11 mouse cellular contexts compared by ENCODE assay signal in the genomic region with DNA sequence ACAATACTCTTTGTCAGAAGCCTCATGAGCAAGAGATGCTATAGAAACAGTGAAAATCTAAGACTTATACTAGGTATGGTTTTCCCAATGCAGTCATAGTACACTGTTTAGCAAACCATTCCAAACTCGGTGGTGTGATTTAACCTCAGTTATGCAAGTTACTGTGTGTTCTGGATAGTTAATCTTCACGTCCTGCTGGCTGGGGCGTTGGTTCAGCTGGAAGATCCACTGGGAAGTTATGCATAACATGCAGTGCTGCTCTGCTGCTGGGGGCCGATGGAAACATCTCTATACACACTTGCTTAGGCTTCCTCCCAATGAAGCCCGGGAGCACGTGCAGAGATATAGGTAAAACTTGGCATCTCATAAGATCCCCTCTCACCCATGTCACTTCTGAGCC.
"Had no signal": no experiment of that assay in that cellular context is flagged by ENCODE, and none has a peak within 500 bp of the region (broad histone marks: within the 10 kb centered on the region; RNA-seq: fewer than 3 reads in every experiment).

No protein-coding gene starts in this region.

- H3K27ac ChIP-seq: kidney, postnatal 0 days; layer of hippocampus, adult 2 months; limb, embryonic 13.5 days; liver, embryonic 14.5 days; midbrain, embryonic 12.5 days; neural tube, embryonic 13.5 days; stomach, embryonic 15.5 days had no signal

- H3K27me3 ChIP-seq: limb, embryonic 13.5 days; midbrain, embryonic 12.5 days; neural tube, embryonic 13.5 days; stomach, embryonic 15.5 days had no signal

- H3K9me3 ChIP-seq: limb, embryonic 13.5 days; midbrain, embryonic 12.5 days; neural tube, embryonic 13.5 days; stomach, embryonic 15.5 days had no signal

- H3K9ac ChIP-seq: limb, embryonic 13.5 days; liver, embryonic 14.5 days; midbrain, embryonic 12.5 days; neural tube, embryonic 13.5 days; stomach, embryonic 15.5 days had no signal

- ATAC-seq: midbrain, embryonic 16.5 days had no signal

- H3K36me3 ChIP-seq: midbrain, embryonic 12.5 days; neural tube, embryonic 13.5 days; stomach, embryonic 15.5 days had no signal

- H3K4me2 ChIP-seq: limb, embryonic 13.5 days; midbrain, embryonic 12.5 days; neural tube, embryonic 13.5 days; stomach, embryonic 15.5 days had no signal

- H3K4me3 ChIP-seq: layer of hippocampus, adult 2 months; limb, embryonic 13.5 days; midbrain, embryonic 12.5 days; neural tube, embryonic 13.5 days; stomach, embryonic 15.5 days had no signal

- DNase-seq: left cerebral cortex, postnatal 4 days; lung, adult 18-20 months; right cerebral cortex, postnatal 14 days had no signal

- H3K4me1 ChIP-seq: midbrain, embryonic 12.5 days; stomach, embryonic 15.5 days had no signal
